Mouse (Mus musculus): ENCODE measurements at regions not wholly inside any gene's neighbourhood (a gene's known extent, or its start where the extent isn't known, plus 50 kb on each side); places are given as distances from the start of the nearest gene placed in this dataset.
A peak's percentile ranks its signal among the peaks of the same experiment; 100 is the strongest.

- no peak for DNase-seq (ENCODE audit: low spot score in 2 of 2)
Observed at GRCm38 (mm10) chr4:71663397-71663796, 94.4 kb downstream of the Gm11232 start.

DNA sequence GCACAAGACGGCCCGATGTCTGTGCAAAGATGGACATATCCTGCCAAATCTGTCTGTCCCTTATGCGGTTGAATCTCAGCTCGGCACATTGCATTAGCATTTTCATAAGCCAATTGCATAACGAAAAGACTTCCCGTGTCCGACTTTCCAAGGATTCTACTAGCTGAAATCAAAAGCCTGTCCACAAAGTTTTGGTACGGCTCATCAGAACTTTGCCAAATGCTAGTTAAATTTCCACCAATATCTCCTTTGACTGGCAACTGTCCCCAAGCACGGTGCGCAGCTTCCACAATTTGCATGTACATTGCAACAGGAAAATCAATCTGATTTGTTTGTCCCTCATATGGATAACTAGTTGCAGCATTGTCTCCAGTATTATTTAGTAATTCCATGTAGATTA is 117.2 kb downstream of the Gm11232 start:
- no peak for DNase-seq (ENCODE audit: low spot score in 2 of 2)

GRCm38 (mm10) chr4:71627088-71627487 is 130.7 kb downstream of the Gm11232 start:
- no peak for DNase-seq (ENCODE audit: low spot score in 2 of 2)

DNA sequence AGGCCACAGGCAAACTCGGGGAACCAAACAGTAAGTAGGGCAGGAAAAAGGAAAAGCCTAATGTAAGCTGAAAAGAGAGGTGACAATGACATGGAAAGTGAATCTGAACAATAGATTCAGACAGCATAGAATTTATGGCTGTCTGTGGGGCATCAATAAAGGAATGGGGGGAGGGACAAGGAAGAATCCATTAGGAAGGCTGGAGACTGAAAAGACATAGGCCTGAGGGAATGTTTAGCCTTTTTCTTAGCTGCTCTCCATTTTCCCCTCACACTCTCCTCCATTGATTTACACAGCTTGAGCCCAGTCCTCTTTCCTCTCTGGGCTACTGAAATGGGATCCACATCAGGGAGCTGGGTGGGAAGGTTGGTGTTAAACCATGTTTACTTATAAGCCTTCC is 131.1 kb downstream of the Gm11232 start:
- no peak for DNase-seq (ENCODE audit: low spot score in 2 of 2)

DNA sequence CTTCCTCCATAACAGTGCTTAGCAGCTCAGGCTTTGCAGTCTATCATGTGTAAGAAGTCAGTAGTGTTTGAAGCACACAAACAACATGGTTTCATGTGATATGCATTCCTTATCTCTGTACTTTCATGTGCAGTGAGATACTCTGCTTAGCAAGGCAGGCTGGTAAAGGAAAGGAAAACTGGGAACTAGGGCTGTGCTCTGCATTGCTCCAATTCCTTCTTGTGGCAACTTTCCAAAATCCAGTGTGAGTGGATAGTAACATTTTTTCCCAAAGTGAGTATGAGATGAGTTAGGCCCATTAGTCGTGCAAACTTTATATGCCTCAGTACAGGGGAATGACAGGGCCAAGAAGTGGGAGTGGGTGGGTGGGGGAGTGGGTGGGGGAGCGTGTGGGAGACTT is 133.0 kb downstream of the Gm11232 start:
- DNase-seq (ENCODE audit: low spot score in 2 of 2), result no peak

DNA sequence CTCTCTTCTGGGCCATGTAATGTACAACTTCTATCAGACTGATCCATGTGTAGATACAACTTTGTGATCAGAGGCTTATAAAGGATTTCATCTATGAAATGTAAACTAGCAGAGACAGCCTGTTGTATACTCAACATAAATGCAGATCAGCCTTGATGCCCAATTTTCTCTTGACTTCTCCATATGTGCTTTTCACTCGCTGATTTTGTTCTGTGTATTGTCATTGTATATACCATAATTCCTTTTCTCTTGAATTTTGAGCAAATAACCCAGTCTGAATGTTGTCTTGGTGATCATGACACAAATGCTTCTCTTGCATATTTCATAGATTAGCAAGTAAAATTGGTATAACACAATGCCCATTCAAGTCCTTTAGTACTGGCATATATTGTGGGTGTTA is 144.0 kb downstream of the Gm11232 start:
- DNase-seq (ENCODE audit: low spot score in 2 of 2), result no peak

- DNase-seq (ENCODE audit: low spot score in 2 of 2), result no peak
Observed at GRCm38 (mm10) chr4:71585880-71586279, 171.9 kb downstream of the Gm11232 start.

GRCm38 (mm10) chr4:71560656-71561055 is 197.1 kb downstream of the Gm11232 start:
- no peak for DNase-seq (ENCODE audit: low spot score in 2 of 2)

DNA sequence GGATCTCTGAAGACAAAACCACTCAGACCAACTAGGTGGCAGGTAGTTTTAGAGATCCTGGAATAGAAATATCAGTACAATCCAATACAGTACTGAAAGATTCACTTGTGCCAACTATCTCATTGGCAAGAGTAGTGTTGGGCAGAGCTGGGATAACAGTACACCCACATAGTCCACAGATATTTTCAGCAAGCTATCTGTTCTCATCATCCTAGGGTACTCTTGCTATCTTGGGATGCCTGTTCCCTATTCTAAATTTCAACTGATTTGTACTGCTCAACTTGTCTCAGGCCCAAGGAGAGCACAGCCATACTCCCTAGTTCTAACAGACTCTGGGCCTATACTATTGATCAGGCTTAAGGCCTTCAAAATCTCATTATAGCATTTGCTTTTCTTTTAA is 218.6 kb downstream of the Gm11232 start:
- DNase-seq (ENCODE audit: low spot score in 2 of 2), result peak in 1 of 2 experiments; percentile 12

GRCm38 (mm10) chr4:71537971-71538370 is 219.8 kb downstream of the Gm11232 start:
- DNase-seq (ENCODE audit: low spot score in 2 of 2), result no peak

- no peak for DNase-seq (ENCODE audit: low spot score in 2 of 2)
Observed at GRCm38 (mm10) chr4:71524255-71524970, 233.4 kb downstream of the Gm11232 start.

DNA sequence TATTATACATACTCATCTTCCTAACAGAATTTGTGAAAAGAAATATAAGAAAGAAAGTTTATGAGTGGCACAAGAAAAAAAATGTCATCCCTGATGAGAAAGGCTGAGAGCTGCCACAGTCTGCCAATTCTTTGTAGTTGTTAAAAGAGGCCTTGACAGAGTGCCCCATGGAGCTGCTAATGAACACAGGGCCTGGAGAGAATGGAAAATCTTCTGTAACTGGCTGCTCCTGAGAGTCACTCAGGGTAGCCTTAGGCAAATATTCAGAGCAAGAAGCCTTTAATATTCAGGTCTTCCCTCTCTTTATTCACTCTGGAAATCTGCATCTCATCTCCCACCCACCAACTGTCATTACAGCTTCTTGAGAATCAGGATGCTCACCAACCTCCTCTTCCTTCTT is 237.0 kb downstream of the Gm11232 start:
- DNase-seq (ENCODE audit: low spot score in 2 of 2), result no peak

DNA sequence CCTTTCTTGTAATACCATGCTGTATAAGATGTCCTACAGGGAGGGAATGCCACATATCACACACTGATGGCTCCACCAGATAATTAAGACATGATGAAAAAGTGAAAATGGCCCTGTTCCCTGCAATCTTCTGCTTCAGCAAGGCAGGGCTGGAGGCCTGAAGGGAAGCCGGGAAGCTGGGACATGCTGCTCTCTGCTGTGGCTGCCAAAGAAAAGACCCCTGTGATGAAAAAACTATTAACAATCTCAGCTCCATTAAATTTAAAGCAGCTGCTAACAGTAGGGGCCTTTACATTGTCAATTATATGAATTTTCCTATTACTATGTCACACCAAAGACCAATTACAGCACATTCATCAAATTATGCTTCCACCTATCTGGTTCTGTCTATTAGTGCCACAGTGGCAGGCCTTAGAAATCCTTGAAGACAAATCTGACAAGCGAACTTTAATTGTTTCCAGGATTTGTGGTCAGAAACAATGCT is 239.8 kb downstream of the Gm11232 start:
- no peak for DNase-seq (ENCODE audit: low spot score in 2 of 2)

GRCm38 (mm10) chr4:71506911-71507310 is 250.9 kb downstream of the Gm11232 start:
- no peak for DNase-seq (ENCODE audit: low spot score in 2 of 2)

- no peak for DNase-seq (ENCODE audit: low spot score in 2 of 2)
Observed at GRCm38 (mm10) chr4:71489788-71490187, 268.0 kb downstream of the Gm11232 start.

DNA sequence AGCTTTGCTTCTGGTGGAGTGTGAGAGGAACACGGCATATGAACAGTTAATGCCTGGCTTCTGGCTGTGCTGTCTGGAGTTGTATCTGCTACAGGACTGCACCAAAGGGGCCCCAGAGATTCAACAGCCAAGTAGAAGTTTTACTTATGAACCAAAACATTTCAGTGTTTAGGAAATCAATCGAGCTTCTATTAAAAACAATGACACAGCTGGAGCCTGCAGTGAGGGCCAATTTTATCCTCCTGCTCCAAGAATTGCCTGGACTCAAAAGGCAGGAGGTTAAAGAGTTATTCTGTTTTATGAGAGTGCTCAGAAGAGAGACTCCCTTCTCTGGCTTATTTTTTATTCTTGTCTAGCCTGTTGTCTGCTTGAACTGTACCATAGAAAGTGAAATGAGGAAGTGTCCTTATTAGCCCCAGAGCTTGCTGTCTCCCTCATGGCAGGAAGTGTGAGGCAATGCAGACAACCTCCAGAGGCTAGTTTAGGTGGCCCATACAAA is 269.1 kb downstream of the Gm11232 start:
- no peak for DNase-seq (ENCODE audit: low spot score in 2 of 2)

DNA sequence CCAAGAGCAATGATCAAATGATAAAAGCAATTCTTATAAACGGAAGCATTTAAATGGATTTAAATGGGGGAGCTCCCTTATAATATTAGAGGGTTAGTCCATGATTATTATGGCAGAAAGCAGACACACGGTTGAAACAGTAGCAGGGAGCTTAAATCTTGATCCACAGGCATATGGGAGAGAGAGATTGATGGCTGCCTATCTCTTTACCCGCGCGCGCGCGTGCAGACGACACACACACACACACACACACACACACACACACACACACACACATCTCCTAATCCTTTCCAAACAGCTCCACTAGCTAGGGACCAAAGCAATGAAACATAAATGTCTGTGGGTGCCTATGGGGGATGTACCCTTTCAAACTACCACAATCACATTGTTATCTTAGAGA is 269.7 kb downstream of the Gm11232 start:
- DNase-seq (ENCODE audit: low spot score in 2 of 2), result no peak

DNA sequence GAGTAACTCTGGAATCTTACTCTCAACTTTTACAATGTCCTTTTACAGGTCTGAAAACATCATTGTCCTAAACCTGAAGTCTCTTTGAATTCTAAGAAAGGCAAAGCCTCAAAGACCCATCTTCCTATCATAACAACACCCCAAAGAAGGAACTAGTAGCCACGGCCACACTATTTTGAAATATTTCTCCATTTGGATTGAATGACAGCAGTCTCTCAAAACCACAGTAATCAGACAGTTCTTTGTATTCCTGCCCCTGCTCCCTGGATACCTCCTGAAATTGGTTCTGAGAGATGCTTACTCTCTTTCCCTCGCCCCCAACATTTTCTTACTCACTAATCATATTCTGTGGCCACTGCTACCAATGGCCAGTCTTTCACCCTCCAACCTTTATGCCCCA is 276.8 kb downstream of the Gm11232 start:
- DNase-seq (ENCODE audit: low spot score in 2 of 2), result no peak

DNA sequence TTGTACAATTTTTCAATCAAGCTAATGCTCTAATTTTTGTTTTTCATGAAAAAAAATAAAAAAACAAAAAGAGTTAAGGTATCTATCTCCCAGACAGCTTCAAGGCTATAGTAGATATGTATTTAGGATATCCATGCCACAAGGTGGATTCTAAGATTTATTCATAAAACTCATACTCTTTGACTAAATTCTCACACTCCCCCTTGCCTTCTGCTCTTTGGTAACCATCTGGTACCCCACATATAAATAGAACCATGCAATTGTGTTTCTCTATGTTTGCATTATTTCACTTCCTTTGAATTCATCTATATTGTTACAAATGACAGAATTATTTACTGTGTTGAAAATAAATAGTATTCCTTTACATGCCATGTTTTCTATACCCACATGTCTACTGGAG is 287.2 kb downstream of the Gm11232 start:
- DNase-seq (ENCODE audit: low spot score in 2 of 2), result peak in 1 of 2 experiments; percentile 10

GRCm38 (mm10) chr4:71454811-71455210 is 303.0 kb downstream of the Gm11232 start:
- DNase-seq (ENCODE audit: low spot score in 2 of 2), result no peak

DNA sequence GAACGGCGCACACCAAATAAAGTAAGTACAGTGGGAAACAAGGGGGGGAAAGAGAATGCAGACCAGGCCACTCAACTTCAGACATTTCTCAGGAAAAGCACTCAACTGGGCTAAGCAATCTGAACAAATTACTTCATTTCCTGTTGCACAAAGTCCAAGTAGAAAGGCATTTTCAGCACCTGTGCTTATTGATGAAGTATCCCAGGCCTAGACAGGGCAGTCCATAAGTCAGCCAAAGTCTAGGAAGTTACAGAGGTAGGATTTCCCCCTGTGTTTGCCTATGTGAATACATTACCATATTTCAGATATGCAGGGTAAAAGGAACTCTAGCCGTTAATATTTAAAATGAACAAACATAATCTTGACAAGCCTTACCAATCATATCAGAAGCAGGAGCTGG is 304.3 kb downstream of the Gm11232 start:
- no peak for DNase-seq (ENCODE audit: low spot score in 2 of 2)

DNA sequence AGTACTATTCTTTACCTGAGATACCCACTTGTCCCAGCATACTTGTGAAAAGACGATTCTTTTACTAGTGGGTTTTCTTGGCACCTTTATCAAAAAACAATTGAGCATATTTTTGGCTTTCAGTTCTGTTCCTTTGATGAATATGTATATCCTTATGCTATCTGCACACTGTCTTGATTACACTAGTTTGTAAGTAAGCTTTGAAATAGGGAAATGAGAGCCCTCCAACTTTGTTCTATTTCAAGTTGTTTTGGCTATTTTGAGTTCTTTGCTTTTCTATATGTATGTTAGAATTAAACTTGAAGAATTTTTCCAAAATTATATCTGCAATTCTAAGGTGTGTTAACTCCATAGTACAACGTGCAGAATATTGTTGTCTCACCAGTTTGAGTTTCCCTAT is 311.3 kb downstream of the Gm11232 start:
- no peak for DNase-seq (ENCODE audit: low spot score in 2 of 2)

DNA sequence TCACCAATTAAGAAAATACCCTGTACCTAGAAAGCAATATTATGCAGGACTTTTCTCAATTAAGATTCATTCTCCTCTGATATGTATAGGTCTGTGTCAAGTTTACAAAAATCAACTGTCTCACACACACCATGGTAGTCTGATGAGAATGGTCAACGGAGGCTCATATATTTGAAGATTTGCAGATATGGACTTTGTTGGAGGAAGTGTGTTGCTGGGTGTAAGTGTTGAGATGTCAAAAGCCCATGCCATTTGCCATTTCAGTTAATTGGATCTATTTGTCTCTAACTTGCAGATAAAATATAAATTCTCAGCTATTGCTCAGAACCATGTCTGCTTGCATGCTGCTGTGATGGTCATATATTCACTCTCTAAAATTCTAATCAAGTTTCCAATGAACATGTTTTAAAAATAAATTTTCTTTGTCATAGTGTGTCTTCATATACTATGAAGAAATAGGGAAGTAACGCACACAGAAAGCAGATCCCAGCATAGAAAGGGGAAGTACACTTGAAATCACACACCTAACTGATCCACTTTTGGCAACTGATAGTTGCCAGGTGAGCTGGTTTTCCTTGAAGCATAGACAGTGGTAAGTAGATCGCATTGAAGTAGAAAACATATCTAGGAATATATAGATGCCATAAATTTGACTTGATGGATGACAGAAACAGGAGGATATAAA is 326.4 kb downstream of the Gm11232 start:
- no peak for DNase-seq (ENCODE audit: low spot score in 2 of 2)
